Mouse (Mus musculus) heart, embryonic 13.5 days (tissue): ENCODE data around the gene Gm10337. TPM values are rescaled to one million over a fixed set of nuclear protein-coding genes. Genes with fewer than 3 reads are reported as not detected.

Experiments used
- ATAC-seq: fragments of 200-750 bp; cut with Nextera tagmentation; 2 replicates; pipeline ENCODE4 v1.8.0; 2017; ENCODE audit warnings: moderate TSS enrichment; ENCODE audit not compliant: insufficient number of reproducible peaks, low FRiP score, low TSS enrichment; ENCODE audit errors: extremely low read depth
- H3K27ac ChIP-seq: fragments of 300-500 bp; sonication (generic); replicated peaks from 2 replicates; pipeline ENCODE4 v1.5.1; 2015; ENCODE audit warnings: moderate library complexity, mild to moderate bottlenecking, inconsistent platforms
- H3K27me3 ChIP-seq: fragments of 300-500 bp; sonication (generic); replicated peaks from 2 replicates; pipeline ENCODE4 v1.6.1; 2015; ENCODE audit warnings: mild to moderate bottlenecking, inconsistent platforms
- H3K36me3 ChIP-seq: fragments of 300-500 bp; sonication (generic); 2 replicates; pipeline ENCODE4 v1.6.1; 2015; ENCODE audit warnings: mild to moderate bottlenecking, inconsistent platforms
- H3K4me1 ChIP-seq: fragments of 300-500 bp; sonication (generic); 2 replicates; pipeline ENCODE4 v1.6.1; 2015; ENCODE audit warnings: inconsistent platforms
- H3K4me2 ChIP-seq: fragments of 300-500 bp; sonication (generic); 2 replicates; pipeline ENCODE4 v1.6.1; 2015; ENCODE audit warnings: inconsistent platforms, mild to moderate bottlenecking, moderate library complexity
- H3K4me3 ChIP-seq: fragments of 300-500 bp; sonication (generic); 2 replicates; pipeline ENCODE4 v1.5.1; 2015; ENCODE audit warnings: moderate library complexity, mild to moderate bottlenecking, inconsistent platforms
- H3K9ac ChIP-seq: fragments of 300-500 bp; sonication (generic); 2 replicates; pipeline ENCODE4 v1.6.1; 2015; ENCODE audit warnings: inconsistent platforms, mild to moderate bottlenecking, moderate library complexity
- H3K9me3 ChIP-seq: fragments of 300-500 bp; sonication (generic); 2 replicates; pipeline ENCODE4 v1.6.1; 2016; ENCODE audit warnings: inconsistent platforms
- WGBS: fragments of 180-500 bp; shearing (Covaris S2); methylation state at CpG from one replicate; pipeline ENCODE4 v1.1.7; 2015; ENCODE audit warnings: mixed read lengths; 5-methylcytosine and 5-hydroxymethylcytosine counted together
- polyA plus RNA-seq: library from polyadenylated mRNA; unstranded; fragments of >200 nt; fragmentation: Nextera tagmentation; extraction: Ambion mirVana; gene quantifications from 2 replicates; pipeline ENCODE4 v1.2.1, GENCODE M21; 2015

The Gm10337 gene
- polyA plus RNA-seq, 1 experiment from 2014 or later = 4.2 TPM

GRCm38 (mm10) chr15:102517976-102518858, 14.7 kb downstream of the Gm10337 start, which contains the start of gene Tarbp2:
Tarbp2 (plus strand) TSS chr15:102518192.
- peak; percentile 90 for ATAC-seq
- no peaks in the 10 kb centered on the region for H3K9me3 ChIP-seq

GRCm38 (mm10) chr15:102518859-102519201, 15.3 kb downstream of the Gm10337 start:
- peak overlapping the region; percentile 93 for H3K4me2 ChIP-seq
- H3K27ac ChIP-seq = peak overlapping the region; percentile 97
- peak overlapping the region; percentile 79 for H3K4me3 ChIP-seq
- H3K4me1 ChIP-seq = peaks cover 37% of the 10 kb centered on the region
- H3K36me3 ChIP-seq = peaks cover 31% of the 10 kb centered on the region
- H3K9ac ChIP-seq = peak overlapping the region; percentile 85
- ATAC-seq = no peak
- H3K27me3 ChIP-seq = no peaks in the 10 kb centered on the region
- no peaks in the 10 kb centered on the region for H3K9me3 ChIP-seq
- WGBS = 10% methylated on average over 9 of the region's 9 CpGs

More at GRCm38 (mm10) chr15:102517976-102518858, 14.7 kb downstream of the Gm10337 start, which contains the start of gene Tarbp2:
- WGBS = under 1% methylated on average over 59 of the region's 60 CpGs
- H3K27ac ChIP-seq = peak within 1 kb of the TSS; percentile 97
- no peaks in the 10 kb centered on the region for H3K27me3 ChIP-seq
- peak within 1 kb of the TSS; percentile 85 for H3K9ac ChIP-seq
- H3K36me3 ChIP-seq = peaks cover 27% of the 10 kb centered on the region
- peak within 1 kb of the TSS; percentile 79 for H3K4me3 ChIP-seq
- peak within 1 kb of the TSS; percentile 93 for H3K4me2 ChIP-seq
- peaks cover 37% of the 10 kb centered on the region for H3K4me1 ChIP-seq

- no peaks in the 10 kb centered on the region for H3K27me3 ChIP-seq
- peaks cover 37% of the 10 kb centered on the region for H3K4me1 ChIP-seq
- H3K4me2 ChIP-seq = peak overlapping the region; percentile 93
- H3K27ac ChIP-seq = peak overlapping the region; percentile 97
- H3K9ac ChIP-seq = peak overlapping the region; percentile 85
- H3K36me3 ChIP-seq = peaks cover 37% of the 10 kb centered on the region
- H3K4me3 ChIP-seq = peak overlapping the region; percentile 79
- ATAC-seq = no peak
- 50% methylated on average over 17 of the region's 17 CpGs for WGBS
- no peaks in the 10 kb centered on the region for H3K9me3 ChIP-seq
These were observed 16.0 kb downstream of the Gm10337 start for GRCm38 (mm10) chr15:102519211-102520141.

- Histone ChIP-seq H3K4me3 (no peak overlapping the region), H3K9ac (peak overlapping the region; percentile 85), H3K27me3 (no peaks in the 10 kb centered on the region), H3K36me3 (peaks cover 42% of the 10 kb centered on the region), H3K9me3 (no peaks in the 10 kb centered on the region), H3K4me1 (peaks cover 34% of the 10 kb centered on the region), H3K27ac (peak overlapping the region; percentile 97; the same call in 1 of the 2 replicates), H3K4me2 (peak overlapping the region; percentile 93)
- 31% methylated on average over 4 of the region's 4 CpGs for WGBS
- no peak for ATAC-seq
These were observed 16.9 kb downstream of the Gm10337 start for GRCm38 (mm10) chr15:102520416-102520815.

DNA sequence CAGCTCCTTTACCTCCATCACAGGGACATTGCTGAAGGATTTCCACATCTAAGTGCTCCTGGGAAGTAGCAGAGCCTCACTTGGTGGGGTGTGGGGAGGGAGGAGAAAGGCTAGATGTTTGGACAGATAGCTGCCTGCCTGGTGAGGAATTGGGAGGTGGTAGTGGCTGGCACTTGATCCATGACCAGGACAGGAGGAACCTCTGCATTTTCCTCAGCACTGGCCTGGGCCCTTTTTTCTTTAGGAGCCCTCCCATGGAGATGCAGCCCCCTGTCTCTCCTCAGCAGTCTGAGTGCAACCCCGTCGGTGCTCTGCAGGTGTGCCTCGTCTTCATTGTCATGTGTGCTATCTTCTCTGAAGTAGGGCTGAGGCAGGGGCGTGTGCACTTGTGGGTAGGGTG, 18.0 kb downstream of the Gm10337 start:
- Histone ChIP-seq H3K4me3 (no peak overlapping the region), H3K9ac (no peak overlapping the region), H3K4me2 (no peak overlapping the region), H3K27me3 (no peaks in the 10 kb centered on the region), H3K36me3 (peaks cover 52% of the 10 kb centered on the region), H3K4me1 (peaks cover 24% of the 10 kb centered on the region), H3K9me3 (no peaks in the 10 kb centered on the region), H3K27ac (no peak overlapping the region)
- ATAC-seq = no peak
- 77% methylated on average over 4 of the region's 4 CpGs for WGBS

- Histone ChIP-seq H3K27ac (no peak within 1 kb of the TSS), H3K4me3 (no peak within 1 kb of the TSS), H3K9ac (peak within 1 kb of the TSS; percentile 20; the same call in 1 of the 2 replicates), H3K27me3 (no peaks in the 10 kb centered on the region), H3K9me3 (no peaks in the 10 kb centered on the region), H3K36me3 (peaks cover 83% of the 10 kb centered on the region), H3K4me2 (no peak within 1 kb of the TSS), H3K4me1 (peaks cover 12% of the 10 kb centered on the region)
- 7% methylated on average over 3 of the region's 3 CpGs for WGBS
- ATAC-seq = no peak
These were observed 21.5 kb downstream of the Gm10337 start, which contains the start of gene Npff for GRCm38 (mm10) chr15:102524892-102525485. Npff (minus strand) TSS chr15:102524942.

DNA sequence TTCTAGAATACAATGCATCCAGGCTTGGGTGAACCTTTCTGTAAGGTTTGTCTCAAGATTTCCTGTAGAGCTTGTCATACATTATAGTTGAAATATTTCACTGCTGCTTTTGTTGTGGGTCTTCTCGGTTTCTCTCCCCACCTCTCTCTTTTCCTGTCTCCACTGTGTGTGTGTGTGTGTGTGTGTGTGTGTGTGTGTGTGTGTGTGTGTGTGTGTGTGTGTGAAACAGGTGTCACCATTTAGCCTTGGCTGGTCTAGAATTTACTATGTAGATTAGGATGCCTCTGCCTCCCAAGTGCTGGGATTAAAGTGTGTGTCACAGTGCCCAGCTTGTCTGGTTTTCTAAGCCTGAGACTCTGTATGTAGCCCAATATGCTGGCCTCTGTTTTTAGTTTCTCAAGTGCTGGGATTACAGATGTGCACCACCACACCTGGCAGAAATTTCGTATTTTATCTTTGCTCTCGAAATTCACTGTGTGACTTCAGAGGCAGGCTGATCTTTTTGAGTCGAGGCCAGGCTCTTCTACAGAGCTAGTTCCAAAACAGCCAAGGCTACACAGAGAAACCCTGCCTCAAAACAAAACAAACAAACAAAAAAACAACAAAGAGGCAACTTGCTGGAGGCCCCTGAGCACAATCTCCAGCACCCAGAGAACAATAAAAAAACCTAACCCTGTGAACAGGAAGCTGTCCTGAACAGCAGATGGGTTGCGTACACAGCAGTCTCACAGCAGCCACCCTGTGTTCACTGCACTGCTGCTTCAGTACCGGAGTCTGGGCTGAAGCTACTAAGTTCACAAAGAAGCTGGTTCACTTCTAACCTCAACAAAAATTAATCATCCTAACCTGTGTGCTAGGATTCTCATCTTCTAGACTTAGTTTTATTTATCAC, 22.8 kb downstream of the Gm10337 start:
- Histone ChIP-seq H3K4me3 (no peak overlapping the region), H3K4me2 (no peak overlapping the region), H3K4me1 (no peaks in the 10 kb centered on the region), H3K27ac (no peak overlapping the region), H3K36me3 (peaks cover 87% of the 10 kb centered on the region), H3K9ac (no peak overlapping the region), H3K27me3 (no peaks in the 10 kb centered on the region), H3K9me3 (no peaks in the 10 kb centered on the region)
- no peak for ATAC-seq
- WGBS = 77% methylated on average over 6 of the region's 6 CpGs

DNA sequence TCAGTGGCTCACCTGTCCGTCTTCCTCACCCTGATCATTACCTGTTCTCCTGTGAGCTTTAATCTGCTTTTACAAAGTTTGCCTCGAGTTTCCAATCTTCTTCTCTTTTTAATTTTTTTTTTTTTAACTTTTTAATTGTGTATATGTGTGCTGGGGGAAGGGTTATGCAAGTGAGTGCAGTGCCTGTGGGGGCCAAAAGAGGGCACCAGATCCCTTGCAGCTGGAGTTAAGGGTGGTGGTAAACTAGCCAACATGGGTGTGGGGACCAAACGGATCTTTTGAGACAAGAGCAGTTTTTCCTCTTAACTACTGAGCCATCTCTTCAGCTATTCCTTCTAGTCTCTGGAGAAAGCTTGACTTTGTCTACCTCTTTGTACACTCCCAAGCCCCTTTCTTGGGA, 24.4 kb downstream of the Gm10337 start:
- H3K9ac ChIP-seq = no peak overlapping the region
- no peak for ATAC-seq
- WGBS = 77% methylated on average over 3 of the region's 3 CpGs
- no peaks in the 10 kb centered on the region for H3K9me3 ChIP-seq
- H3K4me3 ChIP-seq = no peak overlapping the region
- peaks cover 87% of the 10 kb centered on the region for H3K36me3 ChIP-seq
- no peak overlapping the region for H3K4me2 ChIP-seq
- H3K27me3 ChIP-seq = no peaks in the 10 kb centered on the region
- H3K27ac ChIP-seq = no peak overlapping the region
- H3K4me1 ChIP-seq = no peaks in the 10 kb centered on the region

- no peaks in the 10 kb centered on the region for H3K27me3 ChIP-seq
- H3K36me3 ChIP-seq = peaks cover 90% of the 10 kb centered on the region
These were observed 24.9 kb downstream of the Gm10337 start for GRCm38 (mm10) chr15:102528396-102528795.

DNA sequence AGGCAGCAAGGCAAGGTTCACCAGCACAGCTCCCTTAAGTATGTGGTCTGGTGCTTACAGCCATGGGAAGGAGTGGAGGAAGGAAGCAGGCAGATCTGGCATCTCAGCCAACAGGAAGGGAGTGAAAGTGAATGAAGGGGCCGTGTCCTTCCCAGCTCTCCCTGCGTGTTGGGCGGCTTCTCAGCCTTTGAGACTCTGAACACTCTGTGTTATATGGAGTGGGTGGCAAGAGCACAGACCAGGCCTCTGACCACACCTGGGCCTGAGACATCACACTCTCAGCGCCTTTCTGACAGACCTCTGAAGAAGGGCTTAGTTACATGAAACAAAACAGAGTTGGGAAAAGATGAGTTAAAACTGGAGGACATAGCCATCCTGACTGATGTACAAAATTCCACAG, 27.0 kb downstream of the Gm10337 start:
- H3K27ac ChIP-seq = 0 out of 2 replicates have a peak overlapping the region, but pooled peaks have one; percentile 5
- no peaks in the 10 kb centered on the region for H3K9me3 ChIP-seq
- H3K9ac ChIP-seq = no peak overlapping the region; the same call in 1 of the 2 replicates
- H3K36me3 ChIP-seq = peaks cover 93% of the 10 kb centered on the region
- 79% methylated on average over 4 of the region's 4 CpGs for WGBS
- H3K4me3 ChIP-seq = no peak overlapping the region
- no peak for ATAC-seq
- H3K27me3 ChIP-seq = no peaks in the 10 kb centered on the region
- no peaks in the 10 kb centered on the region for H3K4me1 ChIP-seq
- no peak overlapping the region for H3K4me2 ChIP-seq

More at GRCm38 (mm10) chr15:102528396-102528795, 24.9 kb downstream of the Gm10337 start:
- Histone ChIP-seq H3K9me3 (no peaks in the 10 kb centered on the region), H3K4me2 (no peak overlapping the region), H3K27ac (no peak overlapping the region), H3K9ac (no peak overlapping the region), H3K4me1 (no peaks in the 10 kb centered on the region), H3K4me3 (no peak overlapping the region)
- WGBS = 82% methylated on average over 1 of the region's 1 CpGs
- ATAC-seq = no peak
